Mouse (Mus musculus) G1E (cell line): ENCODE results near the gene Cd2bp2.

Experiments
- CTCF ChIP-seq: IDR thresholded peaks from 2 replicates; pipeline ENCODE4 v1.5.1; 2012; ENCODE audit warnings: low read depth, low read length, inconsistent platforms, mixed read lengths
- GATA1 ChIP-seq: IDR thresholded peaks from 2 replicates; pipeline ENCODE4 v1.6.1; 2012; ENCODE audit warnings: borderline replicate concordance, low read length, inconsistent platforms, mixed read lengths
- TAL1 ChIP-seq: conservative IDR thresholded peaks from 2 replicates; pipeline ENCODE4 v1.6.1; 2012; ENCODE audit warnings: low read depth, low read length, inconsistent platforms, mixed read lengths

- TF ChIP-seq CTCF, result no peak
- no peak for TF ChIP-seq GATA1
- TF ChIP-seq TAL1, result no peak
Observed at GRCm38 (mm10) chr7:127243361-127243867, 47.6 kb upstream of the Cd2bp2 start.
